Comparison of ENCODE assay signal across 11 mouse cellular contexts in the genomic region with DNA sequence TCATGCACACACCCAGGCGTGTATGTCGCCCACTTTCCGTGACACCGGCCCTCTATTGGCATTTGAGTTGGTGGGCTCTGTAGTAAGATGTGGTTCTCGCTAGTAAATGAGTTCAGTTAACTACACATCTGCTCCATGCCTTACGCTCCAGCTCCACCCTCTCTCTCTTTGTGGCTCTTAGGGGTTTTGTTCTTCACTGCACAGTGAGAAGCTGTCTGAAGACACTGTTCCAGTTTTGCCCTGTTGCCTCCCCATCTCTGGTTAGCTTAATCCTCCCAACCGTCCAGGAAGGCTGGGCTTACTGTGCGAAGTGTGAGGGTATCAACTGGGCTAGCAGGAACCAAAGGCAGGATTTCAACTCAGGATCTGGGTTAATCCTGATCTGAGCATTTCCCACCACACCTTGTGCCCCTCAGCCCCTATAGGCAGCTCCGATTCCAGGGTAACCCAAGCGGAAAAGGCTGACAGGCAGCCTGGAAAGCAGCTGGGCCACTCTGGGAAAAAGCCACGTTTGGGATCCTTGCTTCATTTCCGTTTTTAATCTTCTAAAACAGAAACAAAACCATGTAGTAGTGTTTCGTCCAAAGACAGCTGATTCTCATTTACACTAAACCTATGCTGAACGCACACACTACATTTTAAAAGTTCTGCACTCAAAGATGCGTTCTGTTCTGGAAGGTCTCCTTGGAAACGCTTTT. TPM values are rescaled to one million over a fixed set of nuclear protein-coding genes. Genes with fewer than 3 reads are reported as not detected.
DNase-seq lines count a peak whose midpoint lies in the region; ATAC-seq and TF ChIP-seq lines count a peak whose summit lies in the region.
"Had no signal": no experiment of that assay in that cellular context is flagged by ENCODE, and none has a peak within 500 bp of the region (broad histone marks: within the 10 kb centered on the region; RNA-seq: fewer than 3 reads in every experiment).

No protein-coding gene starts in this region.

- no peak for ATAC-seq in heart, embryonic 13.5 days (ENCODE audit: extremely low read depth, insufficient number of reproducible peaks, low FRiP score, low TSS enrichment)
- ATAC-seq in embryonic facial prominence, embryonic 11.5 days (replicated peaks; ENCODE audit: insufficient number of reproducible peaks, low FRiP score, low TSS enrichment, low read depth), result no peak
- ATAC-seq in limb, embryonic 11.5 days (ENCODE audit: insufficient number of reproducible peaks, low FRiP score, low TSS enrichment, low read depth), result no peak

- no peak overlapping the region for H3K4me2 ChIP-seq in heart, embryonic 13.5 days
- H3K4me2 ChIP-seq in embryonic facial prominence, embryonic 11.5 days (ENCODE audit: low read depth, low read length), result no peak overlapping the region
- H3K4me2 ChIP-seq in limb, embryonic 11.5 days (ENCODE audit: low read depth, severe bottlenecking), result no peak overlapping the region
- H3K4me2 ChIP-seq: liver, embryonic 15.5 days had no signal

- TF ChIP-seq EP300 in ES-Bruce4 (IDR thresholded peaks at IDR 0.05; ENCODE audit: insufficient read depth, low read depth, low read length), result 0 out of 2 replicates have a peak, but pooled peaks have one; percentile 0

- no peak for TF ChIP-seq CTCF in ES-Bruce4 (IDR thresholded peaks at IDR 0.05; ENCODE audit: low read depth, low read length)

- H3K4me1 ChIP-seq in heart, embryonic 13.5 days, result peaks cover 65% of the 10 kb centered on the region
- H3K4me1 ChIP-seq in ES-Bruce4 (ENCODE audit: control insufficient read depth, insufficient read depth, low read length), result peaks cover 17% of the 10 kb centered on the region
- H3K4me1 ChIP-seq in embryonic facial prominence, embryonic 11.5 days (ENCODE audit: control insufficient read depth, insufficient read depth, low read length), result peaks cover 11% of the 10 kb centered on the region
- H3K4me1 ChIP-seq in limb, embryonic 11.5 days (ENCODE audit: control insufficient read depth, insufficient read depth, low read length), result peaks cover 52% of the 10 kb centered on the region
- H3K4me1 ChIP-seq: liver, embryonic 15.5 days had no signal

- H3K9ac ChIP-seq in heart, embryonic 13.5 days, result no peak overlapping the region
- peak overlapping the region; percentile 17; the same call in 1 of the 2 replicates for H3K9ac ChIP-seq in ES-Bruce4 (ENCODE audit: low read depth, poor library complexity, severe bottlenecking)
- H3K9ac ChIP-seq in embryonic facial prominence, embryonic 11.5 days (replicated peaks; ENCODE audit: low read length), result no peak overlapping the region
- H3K9ac ChIP-seq in limb, embryonic 11.5 days (ENCODE audit: low read length), result no peak overlapping the region
- H3K9ac ChIP-seq: liver, embryonic 15.5 days had no signal

- intact Hi-C loops in heart, postnatal 25 days (cut with DNase I), result no loop called here

- no peaks in the 10 kb centered on the region; the same call in 1 of the 2 replicates for H3K36me3 ChIP-seq in heart, embryonic 13.5 days
- no peaks in the 10 kb centered on the region for H3K36me3 ChIP-seq in ES-Bruce4 (ENCODE audit: control insufficient read depth, insufficient read depth, low read length, poor library complexity, severe bottlenecking)
- no peaks in the 10 kb centered on the region for H3K36me3 ChIP-seq in embryonic facial prominence, embryonic 11.5 days (replicated peaks; ENCODE audit: control insufficient read depth, insufficient read depth, low read depth, low read length)
- H3K36me3 ChIP-seq in limb, embryonic 11.5 days (ENCODE audit: control insufficient read depth, insufficient read depth, low read length), result no peaks in the 10 kb centered on the region
- H3K36me3 ChIP-seq: liver, embryonic 15.5 days had no signal

- H3K27me3 ChIP-seq in heart, embryonic 13.5 days (replicated peaks), result no peaks in the 10 kb centered on the region
- no peaks in the 10 kb centered on the region for H3K27me3 ChIP-seq in ES-Bruce4 (ENCODE audit: control insufficient read depth, insufficient read depth, low read length, poor library complexity, severe bottlenecking)
- no peaks in the 10 kb centered on the region for H3K27me3 ChIP-seq in embryonic facial prominence, embryonic 11.5 days (ENCODE audit: control insufficient read depth, insufficient read depth, low read length)
- no peaks in the 10 kb centered on the region for H3K27me3 ChIP-seq in limb, embryonic 11.5 days (ENCODE audit: control insufficient read depth, insufficient read depth, low read length)
- H3K27me3 ChIP-seq: liver, embryonic 15.5 days had no signal

- WGBS in heart, embryonic 13.5 days, result 77% methylated on average over 16 of the region's 16 CpGs
- 54% methylated on average over 16 of the region's 16 CpGs for WGBS in embryonic facial prominence, embryonic 11.5 days
- 64% methylated on average over 16 of the region's 16 CpGs for WGBS in limb, embryonic 11.5 days

- no peak for DNase-seq in heart, postnatal 25 days (ENCODE audit: low spot score)
- DNase-seq in embryonic facial prominence, embryonic 11.5 days (ENCODE audit: low spot score), result peak; percentile 57
- DNase-seq in limb, embryonic 11.5 days (ENCODE audit: low spot score), result no peak
- DNase-seq in Muller cell, postnatal 12 days (ENCODE audit: inconsistent ontology term), result no peak
- no peak for DNase-seq in spleen, postnatal 36 days (ENCODE audit: low spot score in 2 of 2)
- DNase-seq in adrenal gland, postnatal 14 days, result no peak
- DNase-seq: cerebellum, postnatal 14 days; right cerebral cortex, postnatal 14 days had no signal

- no peak overlapping the region for H3K4me3 ChIP-seq in heart, embryonic 13.5 days
- no peak overlapping the region for H3K4me3 ChIP-seq in ES-Bruce4 (ENCODE audit: low read depth, low read length)
- H3K4me3 ChIP-seq in embryonic facial prominence, embryonic 11.5 days (ENCODE audit: low read depth, low read length), result no peak overlapping the region
- H3K4me3 ChIP-seq in limb, embryonic 11.5 days (ENCODE audit: low read depth, low read length), result no peak overlapping the region
- H3K4me3 ChIP-seq: liver, embryonic 15.5 days had no signal

- 0 out of 2 replicates have a peak overlapping the region, but pooled peaks have one; percentile 20 for H3K27ac ChIP-seq in heart, embryonic 13.5 days (replicated peaks)
- H3K27ac ChIP-seq in ES-Bruce4 (ENCODE audit: insufficient read depth, low read length), result peak overlapping the region; percentile 44
- H3K27ac ChIP-seq in embryonic facial prominence, embryonic 11.5 days (replicated peaks; ENCODE audit: low read depth, low read length), result 0 out of 2 replicates have a peak overlapping the region, but pooled peaks have one; percentile 22
- H3K27ac ChIP-seq in limb, embryonic 11.5 days (replicated peaks; ENCODE audit: low read depth, low read length), result peak overlapping the region; percentile 36
- H3K27ac ChIP-seq: liver, embryonic 15.5 days had no signal

- no peak for TF ChIP-seq POLR2A in ES-Bruce4 (IDR thresholded peaks at IDR 0.05; ENCODE audit: insufficient read depth, low read length)

- no peaks in the 10 kb centered on the region for H3K9me3 ChIP-seq in heart, embryonic 13.5 days
- H3K9me3 ChIP-seq in ES-Bruce4 (replicated peaks; ENCODE audit: control insufficient read depth, insufficient read depth, low read length, poor library complexity, severe bottlenecking), result no peaks in the 10 kb centered on the region
- H3K9me3 ChIP-seq in embryonic facial prominence, embryonic 11.5 days (replicated peaks; ENCODE audit: control insufficient read depth, low read length), result no peaks in the 10 kb centered on the region
- H3K9me3 ChIP-seq in limb, embryonic 11.5 days (ENCODE audit: control insufficient read depth, low read length), result no peaks in the 10 kb centered on the region
- H3K9me3 ChIP-seq: liver, embryonic 15.5 days had no signal

RNA-seq across cellular contexts. Expression of gene Nxn, which starts 45.9 kb away (rescaled TPM):
- 23.2 and 23.6 TPM in 2 replicates for polyA plus RNA-seq in heart, embryonic 13.5 days (2015; fragmentation: Nextera tagmentation; extraction: Ambion mirVana)
- 10 to 100 TPM; 11.6 to 14.8 TPM for total RNA-seq in heart, postnatal 25 days (2021)
- 51.7 and 57.7 TPM in 2 replicates for polyA plus RNA-seq in ES-Bruce4 (2011; ENCODE audit: insufficient read depth, insufficient read length, low read depth, missing spikeins)
- polyA plus RNA-seq in embryonic facial prominence, embryonic 11.5 days (2014; fragmentation: Nextera tagmentation; extraction: Ambion mirVana), result 40.0 and 41.8 TPM in 2 replicates
- polyA plus RNA-seq in limb, embryonic 11.5 days (2014; fragmentation: Nextera tagmentation; extraction: Ambion mirVana), result 45.7 and 57.3 TPM in 2 replicates
- 20.0 and 26.2 TPM in 2 replicates for total RNA-seq in adrenal gland, postnatal 14 days (2021)

RNA-seq across cellular contexts. Expression of gene Timm22, which starts 53.7 kb away (rescaled TPM):
- 78.6 and 92.4 TPM in 2 replicates for polyA plus RNA-seq in heart, embryonic 13.5 days (2015; fragmentation: Nextera tagmentation; extraction: Ambion mirVana)
- 10 to 100 TPM; 51.1 to 57.1 TPM for total RNA-seq in heart, postnatal 25 days (2021)
- polyA plus RNA-seq in ES-Bruce4 (2011; ENCODE audit: insufficient read depth, insufficient read length, low read depth, missing spikeins), result 16.9 and 19.1 TPM in 2 replicates
- polyA plus RNA-seq in embryonic facial prominence, embryonic 11.5 days (2014; fragmentation: Nextera tagmentation; extraction: Ambion mirVana), result 138 TPM in 2 replicates
- polyA plus RNA-seq in limb, embryonic 11.5 days (2014; fragmentation: Nextera tagmentation; extraction: Ambion mirVana), result 135 and 152 TPM in 2 replicates
- 35.6 and 37.6 TPM in 2 replicates for total RNA-seq in adrenal gland, postnatal 14 days (2021)
